Comparison of ENCODE assay signal across 7 mouse cellular contexts in genomic region chr2:32536634-32537359, GRCm38 (mm10). TPM values are rescaled to one million over a fixed set of nuclear protein-coding genes. Genes with fewer than 3 reads are reported as not detected.
A peak's percentile ranks its signal among the peaks of the same experiment; 100 is the strongest.
DNase-seq lines count a peak whose midpoint lies in the region; ATAC-seq lines count a peak whose summit lies in the region.

No protein-coding gene starts in this region.

- ATAC-seq in intestine, embryonic 14.5 days (replicated peaks; ENCODE audit: low FRiP score, low TSS enrichment, low read depth) = no peak

- 8% methylated on average over 11 of the region's 11 CpGs for WGBS in intestine, embryonic 14.5 days
- WGBS in midbrain, embryonic 10.5 days = 7% methylated on average over 11 of the region's 11 CpGs

- intact Hi-C loops in gastrocnemius, postnatal 14 days (cut with DNase I; ENCODE audit: low total_unique reads) = no loop called here
- intact Hi-C loops in left cerebral cortex, postnatal 25 days (cut with DNase I) = loop anchor here (2.0 kb wide), 1 partner anchor 30 kb away; no protein-coding TSS in a partner anchor

- peak overlapping the region; percentile 79 for H3K4me2 ChIP-seq in intestine, embryonic 14.5 days (ENCODE audit: low read length)

- no peaks in the 10 kb centered on the region for H3K36me3 ChIP-seq in intestine, embryonic 14.5 days (ENCODE audit: control insufficient read depth, insufficient read depth, low read length)
- H3K36me3 ChIP-seq in midbrain, embryonic 10.5 days = no peaks in the 10 kb centered on the region

- no peak overlapping the region; the same call in 1 of the 2 replicates for H3K27ac ChIP-seq in intestine, embryonic 14.5 days (ENCODE audit: low read depth)
- peak overlapping the region; percentile 94 for H3K27ac ChIP-seq in midbrain, embryonic 10.5 days (replicated peaks)

- H3K9ac ChIP-seq in intestine, embryonic 14.5 days (ENCODE audit: low read length) = peak overlapping the region; percentile 86

- peak; percentile 90 for DNase-seq in adipocyte (ENCODE audit: low spot score)
- DNase-seq in cerebellum, postnatal 36 days = peak; percentile 36 to 58
- DNase-seq in gastrocnemius, postnatal 14 days = peak; percentile 46
- peak; percentile 73 for DNase-seq in intestine, embryonic 14.5 days (ENCODE audit: low spot score)
- peak; percentile 57 to 78 for DNase-seq in left cerebral cortex, postnatal 25 days (ENCODE audit: low spot score in 2 of 2)
- peak; percentile 63 for DNase-seq in midbrain, embryonic 10.5 days (ENCODE audit: low spot score)
- peak; percentile 26 to 63 for DNase-seq in right cerebral cortex, postnatal 36 days (ENCODE audit: low spot score in 2 of 2)

- H3K27me3 ChIP-seq in intestine, embryonic 14.5 days (replicated peaks; ENCODE audit: control insufficient read depth, insufficient read depth, low read length) = no peaks in the 10 kb centered on the region
- H3K27me3 ChIP-seq in midbrain, embryonic 10.5 days (ENCODE audit: low read depth, poor library complexity, severe bottlenecking) = no peaks in the 10 kb centered on the region

- H3K4me3 ChIP-seq in intestine, embryonic 14.5 days (ENCODE audit: low read depth, low read length) = peak overlapping the region; percentile 81
- H3K4me3 ChIP-seq in midbrain, embryonic 10.5 days = peak overlapping the region; percentile 91

- H3K9me3 ChIP-seq in intestine, embryonic 14.5 days (ENCODE audit: control insufficient read depth, low read length) = no peaks in the 10 kb centered on the region
- H3K9me3 ChIP-seq in midbrain, embryonic 10.5 days (replicated peaks) = no peaks in the 10 kb centered on the region

- peaks cover 42% of the 10 kb centered on the region for H3K4me1 ChIP-seq in intestine, embryonic 14.5 days (replicated peaks; ENCODE audit: control insufficient read depth, insufficient read depth, low read length)
- peaks cover 78% of the 10 kb centered on the region for H3K4me1 ChIP-seq in midbrain, embryonic 10.5 days

RNA-seq across cellular contexts. Expression of gene Fam102a, which starts 1.7 kb away (rescaled TPM):
- 1 to 10 TPM; 3.5 to 4.2 TPM for total RNA-seq in gastrocnemius, postnatal 14 days (2021)
- polyA plus RNA-seq in intestine, embryonic 14.5 days (2014; fragmentation: Nextera tagmentation; extraction: Ambion mirVana) = 10.3 and 11.4 TPM in 2 replicates
- 10 to 100 TPM; 52.2 to 57.8 TPM for total RNA-seq in left cerebral cortex, postnatal 25 days (2021)
- polyA plus RNA-seq in midbrain, embryonic 10.5 days (2016; fragmentation: Nextera tagmentation; extraction: Ambion mirVana) = 6.8 and 7.9 TPM in 2 replicates

RNA-seq across cellular contexts. Expression of gene Dpm2, which starts 33.9 kb away (rescaled TPM):
- total RNA-seq in gastrocnemius, postnatal 14 days (2021) = 10 to 100 TPM; 17.6 to 17.8 TPM
- 118 and 121 TPM in 2 replicates for polyA plus RNA-seq in intestine, embryonic 14.5 days (2014; fragmentation: Nextera tagmentation; extraction: Ambion mirVana)
- total RNA-seq in left cerebral cortex, postnatal 25 days (2021) = 10 to 100 TPM; 76.1 to 81.8 TPM
- 113 and 116 TPM in 2 replicates for polyA plus RNA-seq in midbrain, embryonic 10.5 days (2016; fragmentation: Nextera tagmentation; extraction: Ambion mirVana)

RNA-seq across cellular contexts. Expression of gene Pip5kl1, which starts 37.8 kb away (rescaled TPM):
- total RNA-seq in gastrocnemius, postnatal 14 days (2021) = not detected
- polyA plus RNA-seq in intestine, embryonic 14.5 days (2014; fragmentation: Nextera tagmentation; extraction: Ambion mirVana) = 0.62 and 0.89 TPM in 2 replicates
- 1 to 10 TPM; 7.5 to 8.3 TPM for total RNA-seq in left cerebral cortex, postnatal 25 days (2021)
- polyA plus RNA-seq in midbrain, embryonic 10.5 days (2016; fragmentation: Nextera tagmentation; extraction: Ambion mirVana) = 1.9 and 2.8 TPM in 2 replicates

RNA-seq across cellular contexts. Expression of gene 9430097D07Rik, which starts 38.7 kb away (rescaled TPM):
- total RNA-seq in gastrocnemius, postnatal 14 days (2021) = not detected
- 0.15 and 0.35 TPM in 2 replicates for polyA plus RNA-seq in intestine, embryonic 14.5 days (2014; fragmentation: Nextera tagmentation; extraction: Ambion mirVana)
- under 1 TPM; 0.80 to 0.94 TPM for total RNA-seq in left cerebral cortex, postnatal 25 days (2021)
- polyA plus RNA-seq in midbrain, embryonic 10.5 days (2016; fragmentation: Nextera tagmentation; extraction: Ambion mirVana) = 0.17 and 0.22 TPM in 2 replicates

RNA-seq across cellular contexts. Expression of gene St6galnac4, which starts 50.1 kb away (rescaled TPM):
- total RNA-seq in gastrocnemius, postnatal 14 days (2021) = 10 to 100 TPM; 25.6 to 26.3 TPM
- 15.5 and 20.3 TPM in 2 replicates for polyA plus RNA-seq in intestine, embryonic 14.5 days (2014; fragmentation: Nextera tagmentation; extraction: Ambion mirVana)
- 10 to 100 TPM; 40.1 to 41.1 TPM for total RNA-seq in left cerebral cortex, postnatal 25 days (2021)
- 15.9 and 17.1 TPM in 2 replicates for polyA plus RNA-seq in midbrain, embryonic 10.5 days (2016; fragmentation: Nextera tagmentation; extraction: Ambion mirVana)

Comparison
In these comparisons a context has a peak if more than half of its experiments do, and no peak if none do; other contexts are left out.
1. RNA of gene Fam102a, which starts 1.7 kb away (total RNA-seq): 52.2 to 57.8 TPM in left cerebral cortex, postnatal 25 days; 3.5 to 4.2 TPM in gastrocnemius, postnatal 14 days; every median in the first group is over 10 times any median in the second.
2. RNA of gene Dpm2, which starts 33.9 kb away (total RNA-seq): 76.1 to 81.8 TPM in left cerebral cortex, postnatal 25 days; 17.6 to 17.8 TPM in gastrocnemius, postnatal 14 days; every median in the first group is over 4 times any median in the second.
3. RNA of gene Pip5kl1, which starts 37.8 kb away (total RNA-seq): 7.5 to 8.3 TPM in left cerebral cortex, postnatal 25 days; not detected in gastrocnemius, postnatal 14 days; every median in the first group is over 4 times any median in the second.
4. Peak in every context shown above with its lines, with median percentiles within 50 percentile points of each other: DNase-seq.